Mouse (Mus musculus) MEL (cell line): Measurements from ENCODE around the gene Fbxw13.
"Not testable (repeated sequence)": the region's sequence is repeated elsewhere in the genome, so short reads cannot be mapped to it uniquely, and the experiment has no call there.

Experiments used
- CTCF ChIP-seq, 3 experiments: IDR thresholded peaks in 2 of 3; conservative IDR thresholded peaks in 1 of 3; 2 replicates each; pipeline ENCODE4 v1.5.1; 2011 to 2012; ENCODE audit warnings: low read length in 3 of 3, low read depth in 2 of 3, mild to moderate bottlenecking in 2 of 3, improper control_type of control experiment in 1 of 3, inconsistent platforms in 1 of 3, mixed read lengths in 1 of 3, moderate library complexity in 1 of 3; ENCODE audit not compliant: control insufficient read depth in 1 of 3, insufficient read depth in 1 of 3, poor library complexity in 1 of 3, severe bottlenecking in 1 of 3
- ELF1 ChIP-seq: IDR thresholded peaks from 2 replicates; pipeline ENCODE4 v1.6.1; 2014; ENCODE audit warnings: low read depth, mild to moderate bottlenecking, inconsistent platforms, low read length, improper control_type of control experiment, moderate library complexity
- EP300 ChIP-seq, 2 experiments: IDR thresholded peaks; 2 replicates each; pipeline ENCODE4 v1.6.1; 2011; ENCODE audit warnings: improper control_type of control experiment in 2 of 2, low read length in 2 of 2, low read depth in 1 of 2, mild to moderate bottlenecking in 1 of 2
- MAX ChIP-seq: IDR thresholded peaks from 2 replicates; pipeline ENCODE4 v1.6.1; 2011; ENCODE audit warnings: low read length, improper control_type of control experiment
- POLR2A ChIP-seq, 2 experiments: IDR thresholded peaks; 2 replicates each; pipeline ENCODE4 v1.6.1; 2011 to 2012; ENCODE audit warnings: low read length in 2 of 2, mild to moderate bottlenecking in 2 of 2, control low read depth in 1 of 2, improper control_type of control experiment in 1 of 2, low read depth in 1 of 2, moderate library complexity in 1 of 2; ENCODE audit not compliant: control insufficient read depth in 1 of 2, insufficient read depth in 1 of 2, poor library complexity in 1 of 2
- POLR2AphosphoS2 ChIP-seq: IDR thresholded peaks from 2 replicates; pipeline ENCODE4 v1.6.1; 2011; ENCODE audit warnings: low read length, improper control_type of control experiment
- RAD21 ChIP-seq: IDR thresholded peaks from 2 replicates; pipeline ENCODE4 v1.6.1; 2011; ENCODE audit warnings: mild to moderate bottlenecking, low read depth, low read length, improper control_type of control experiment
- SIN3A ChIP-seq: IDR thresholded peaks from 2 replicates; pipeline ENCODE4 v1.6.1; 2012; ENCODE audit warnings: low read length, improper control_type of control experiment, inconsistent platforms
- TCF12 ChIP-seq: IDR thresholded peaks from 2 replicates; pipeline ENCODE4 v1.6.1; 2014; ENCODE audit warnings: low read depth, mild to moderate bottlenecking, inconsistent platforms, low read length, improper control_type of control experiment, moderate library complexity
- USF1 ChIP-seq: IDR thresholded peaks from 2 replicates; pipeline ENCODE4 v1.6.1; 2014; ENCODE audit warnings: low read depth, mild to moderate bottlenecking, inconsistent platforms, low read length, improper control_type of control experiment, moderate library complexity
- USF2 ChIP-seq, 2 experiments: IDR thresholded peaks; 2 replicates each; pipeline ENCODE4 v1.6.1; 2011 to 2012; ENCODE audit warnings: improper control_type of control experiment in 2 of 2, low read length in 2 of 2, borderline replicate concordance in 1 of 2, inconsistent platforms in 1 of 2, low read depth in 1 of 2, mild to moderate bottlenecking in 1 of 2; ENCODE audit not compliant: insufficient read depth in 1 of 2
- ZNF384 ChIP-seq: IDR thresholded peaks from 2 replicates; pipeline ENCODE4 v1.6.1; 2012; ENCODE audit warnings: low read depth, mild to moderate bottlenecking, inconsistent platforms, low read length, improper control_type of control experiment

- not testable (repeated sequence) for TF ChIP-seq EP300 (IDR thresholded peaks at IDR 0.05; ENCODE audit: low read depth in 1 of 2, low read length in 2 of 2); USF2 (IDR thresholded peaks at IDR 0.05; ENCODE audit: borderline replicate concordance in 1 of 2, insufficient read depth in 1 of 2, low read depth in 1 of 2, low read length in 2 of 2); SIN3A; RAD21; CTCF (IDR thresholded peaks at IDR 0.05 in 2 of 3, conservative IDR thresholded peaks at IDR 0.05 in 1 of 3; ENCODE audit: control insufficient read depth in 1 of 3, insufficient read depth in 1 of 3, low read depth in 2 of 3, low read length in 3 of 3, poor library complexity in 1 of 3, severe bottlenecking in 1 of 3); POLR2A (IDR thresholded peaks at IDR 0.05; ENCODE audit: control insufficient read depth in 1 of 2, insufficient read depth in 1 of 2, low read depth in 1 of 2, low read length in 2 of 2, poor library complexity in 1 of 2); ZNF384; USF1; TCF12; ELF1; POLR2AphosphoS2; MAX
Observed at GRCm38 (mm10) chr9:109201347-109201746, 5.6 kb upstream of the Fbxw13 start.
